Mouse (Mus musculus): ENCODE measurements around the gene Pin4. TPM values are rescaled to one million over a fixed set of nuclear protein-coding genes. Genes with fewer than 3 reads are reported as not detected.
"Not testable (repeated sequence)": the region's sequence is repeated elsewhere in the genome, so short reads cannot be mapped to it uniquely, and the experiment has no call there.

The Pin4 gene
- polyA plus RNA-seq, 1 experiment = 0.26 TPM

DNA sequence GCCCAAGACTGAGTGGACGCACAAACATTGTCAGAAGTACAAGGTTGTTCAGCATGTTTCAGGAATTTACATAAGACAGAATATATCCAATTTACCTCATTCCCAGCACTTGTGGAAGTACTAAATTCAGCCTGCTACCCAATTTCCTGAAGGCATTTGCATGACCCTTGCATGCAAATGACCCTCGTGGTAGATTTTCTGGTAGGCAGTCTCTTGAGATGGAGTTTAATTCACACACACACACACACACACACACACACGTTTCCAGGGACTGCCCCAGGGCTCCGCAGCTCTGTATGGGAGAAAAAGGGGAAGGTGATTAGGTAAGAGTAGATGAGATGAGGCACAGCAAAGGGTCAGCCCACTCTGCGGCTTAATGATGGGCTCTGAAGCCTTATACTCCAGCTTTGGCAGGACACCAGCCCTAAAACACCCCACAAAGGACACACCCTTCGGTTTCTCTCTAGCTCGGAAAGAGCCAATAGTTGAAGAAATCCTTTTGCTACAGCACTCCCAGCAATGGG lies 24.8 kb upstream of the Pin4 start:
- H3K36me3 ChIP-seq (ENCODE audit: control insufficient read depth, insufficient read depth, low read length) = no peaks in the 10 kb centered on the region
- TF ChIP-seq POLR2A (IDR thresholded peaks at IDR 0.05; ENCODE audit: low read depth, low read length) (no peak), CTCF (IDR thresholded peaks at IDR 0.05; ENCODE audit: extremely low read depth, insufficient read depth, insufficient read length, insufficient replicate concordance) (no peak)
- H3K27ac ChIP-seq (ENCODE audit: insufficient read depth, low read length) = no peak overlapping the region
- 53% methylated on average over 7 of the region's 7 CpGs for WGBS
- no peaks in the 10 kb centered on the region for H3K4me1 ChIP-seq (ENCODE audit: control insufficient read depth, insufficient read depth, insufficient read length)
- H3K27me3 ChIP-seq (ENCODE audit: control insufficient read depth, insufficient read depth, low read length) = no peaks in the 10 kb centered on the region
- DNase-seq (ENCODE audit: low read depth in 1 of 2, low spot score in 2 of 2) = peak in 1 of 2 experiments; percentile 4
- no peak overlapping the region for H3K4me3 ChIP-seq (ENCODE audit: extremely low read depth, insufficient read depth, insufficient read length)

- Histone ChIP-seq H3K36me3 (ENCODE audit: control insufficient read depth, insufficient read depth, low read length) (no peaks in the 10 kb centered on the region), H3K4me1 (ENCODE audit: control insufficient read depth, insufficient read depth, insufficient read length) (no peaks in the 10 kb centered on the region), H3K27ac (ENCODE audit: insufficient read depth, low read length) (no peak overlapping the region), H3K4me3 (ENCODE audit: extremely low read depth, insufficient read depth, insufficient read length) (no peak overlapping the region), H3K27me3 (ENCODE audit: control insufficient read depth, insufficient read depth, low read length) (no peaks in the 10 kb centered on the region)
- WGBS = 52% methylated on average over 7 of the region's 7 CpGs
- DNase-seq (ENCODE audit: low read depth in 1 of 2, low spot score in 2 of 2) = no peak
- TF ChIP-seq POLR2A (IDR thresholded peaks at IDR 0.05; ENCODE audit: low read depth, low read length) = no peak
- TF ChIP-seq CTCF (IDR thresholded peaks at IDR 0.05; ENCODE audit: extremely low read depth, insufficient read depth, insufficient read length, insufficient replicate concordance) = no peak
These were observed 17.4 kb upstream of the Pin4 start for GRCm38 (mm10) chrX:102101886-102102285.

DNA sequence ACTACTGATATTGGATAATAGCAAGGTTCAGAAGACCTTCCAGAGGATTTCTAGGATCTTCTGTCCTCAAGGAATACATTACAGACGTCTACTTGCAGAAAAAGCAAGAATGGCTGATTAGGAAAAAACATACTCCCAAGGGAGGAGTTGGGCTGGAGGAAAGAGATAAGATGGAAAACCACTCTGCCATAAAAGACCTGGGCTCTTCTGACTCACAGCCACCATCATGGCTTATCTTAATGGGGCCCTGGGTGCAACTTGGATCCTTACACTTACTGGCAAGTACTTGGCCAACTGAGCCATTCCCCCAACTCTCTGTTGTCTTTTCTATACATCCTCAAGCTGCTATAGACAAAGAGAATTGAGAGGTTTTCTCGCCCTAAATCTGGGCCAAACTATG lies 15.4 kb upstream of the Pin4 start:
- not testable (repeated sequence) for DNase-seq (ENCODE audit: low read depth in 1 of 2, low spot score in 2 of 2); H3K4me3 ChIP-seq (ENCODE audit: extremely low read depth, insufficient read depth, insufficient read length); H3K4me1 ChIP-seq (ENCODE audit: control insufficient read depth, insufficient read depth, insufficient read length); H3K27me3 ChIP-seq (ENCODE audit: control insufficient read depth, insufficient read depth, low read length); H3K27ac ChIP-seq (ENCODE audit: insufficient read depth, low read length); H3K36me3 ChIP-seq (ENCODE audit: control insufficient read depth, insufficient read depth, low read length)
- WGBS = 65% methylated on average over 2 of the region's 2 CpGs

DNA sequence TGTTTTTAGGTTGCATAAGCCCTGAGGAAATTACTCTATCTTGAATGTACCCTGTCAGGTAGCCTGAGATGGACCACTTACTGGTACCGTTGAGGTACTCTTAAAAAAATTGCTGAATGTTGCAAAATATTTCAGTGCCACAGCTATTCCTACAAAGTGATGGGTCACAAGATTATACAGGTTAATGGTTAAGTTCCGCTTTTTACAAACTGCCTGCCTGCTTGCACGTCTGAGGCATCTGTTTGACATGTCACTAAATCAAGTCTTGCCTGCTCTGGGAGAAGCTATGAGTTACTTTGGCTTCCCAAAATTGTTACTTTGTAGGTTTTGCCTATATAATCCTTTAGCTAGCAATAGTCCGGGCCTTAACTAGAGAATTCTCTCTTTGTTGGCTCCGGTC lies 9.9 kb upstream of the Pin4 start:
- not testable (repeated sequence) for DNase-seq (ENCODE audit: low read depth in 1 of 2, low spot score in 2 of 2); H3K36me3 ChIP-seq (ENCODE audit: control insufficient read depth, insufficient read depth, low read length); H3K27me3 ChIP-seq (ENCODE audit: control insufficient read depth, insufficient read depth, low read length); H3K4me3 ChIP-seq (ENCODE audit: extremely low read depth, insufficient read depth, insufficient read length); H3K27ac ChIP-seq (ENCODE audit: insufficient read depth, low read length); H3K4me1 ChIP-seq (ENCODE audit: control insufficient read depth, insufficient read depth, insufficient read length)
- 52% methylated on average over 5 of the region's 5 CpGs for WGBS

- no peak overlapping the region for H3K27ac ChIP-seq (ENCODE audit: insufficient read depth, low read length)
- H3K27me3 ChIP-seq (ENCODE audit: control insufficient read depth, insufficient read depth, low read length) = no peaks in the 10 kb centered on the region
These were observed 3.6 kb upstream of the Pin4 start for GRCm38 (mm10) chrX:102115676-102116075.

DNA sequence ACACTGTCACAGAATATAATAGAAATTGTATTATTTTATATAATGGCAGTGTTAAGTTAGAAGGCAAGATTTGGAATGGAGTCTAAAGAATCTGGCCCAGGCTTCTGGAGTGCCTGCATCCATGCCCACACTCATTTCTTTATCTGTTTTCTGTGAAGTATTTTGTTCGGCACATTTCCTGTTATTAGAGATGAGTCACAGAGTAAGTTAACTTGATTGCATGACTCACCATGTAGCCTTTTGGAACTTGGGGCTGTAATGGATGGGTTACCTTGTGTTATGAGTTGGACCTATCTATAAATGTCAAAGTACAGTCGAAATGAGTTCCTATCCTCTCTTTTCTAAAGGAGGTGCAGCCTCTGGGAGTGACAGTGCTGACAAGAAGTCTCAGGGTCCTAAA lies 2.1 kb downstream of the Pin4 start:
- H3K36me3 ChIP-seq (ENCODE audit: control insufficient read depth, insufficient read depth, low read length) = peaks cover 2% of the 10 kb centered on the region; the same call in 1 of the 2 replicates
- DNase-seq (ENCODE audit: low read depth in 1 of 2, low spot score in 2 of 2) = no peak
- TF ChIP-seq POLR2A (IDR thresholded peaks at IDR 0.05; ENCODE audit: low read depth, low read length) = no peak
- no peak for TF ChIP-seq CTCF (IDR thresholded peaks at IDR 0.05; ENCODE audit: extremely low read depth, insufficient read depth, insufficient read length, insufficient replicate concordance)
- H3K27ac ChIP-seq (ENCODE audit: insufficient read depth, low read length) = no peak overlapping the region
- no peak overlapping the region for H3K4me3 ChIP-seq (ENCODE audit: extremely low read depth, insufficient read depth, insufficient read length)
- H3K27me3 ChIP-seq (ENCODE audit: control insufficient read depth, insufficient read depth, low read length) = no peaks in the 10 kb centered on the region
- no peaks in the 10 kb centered on the region for H3K4me1 ChIP-seq (ENCODE audit: control insufficient read depth, insufficient read depth, insufficient read length)
- 77% methylated on average over 2 of the region's 2 CpGs for WGBS

More at GRCm38 (mm10) chrX:102115676-102116075, 3.6 kb upstream of the Pin4 start:
- DNase-seq (ENCODE audit: low read depth in 1 of 2, low spot score in 2 of 2) = no peak
- TF ChIP-seq POLR2A (IDR thresholded peaks at IDR 0.05; ENCODE audit: low read depth, low read length) = no peak
- Histone ChIP-seq H3K4me1 (ENCODE audit: control insufficient read depth, insufficient read depth, insufficient read length) (no peaks in the 10 kb centered on the region), H3K4me3 (ENCODE audit: extremely low read depth, insufficient read depth, insufficient read length) (no peak overlapping the region), H3K36me3 (ENCODE audit: control insufficient read depth, insufficient read depth, low read length) (no peaks in the 10 kb centered on the region)
- 35% methylated on average over 4 of the region's 4 CpGs for WGBS

DNA sequence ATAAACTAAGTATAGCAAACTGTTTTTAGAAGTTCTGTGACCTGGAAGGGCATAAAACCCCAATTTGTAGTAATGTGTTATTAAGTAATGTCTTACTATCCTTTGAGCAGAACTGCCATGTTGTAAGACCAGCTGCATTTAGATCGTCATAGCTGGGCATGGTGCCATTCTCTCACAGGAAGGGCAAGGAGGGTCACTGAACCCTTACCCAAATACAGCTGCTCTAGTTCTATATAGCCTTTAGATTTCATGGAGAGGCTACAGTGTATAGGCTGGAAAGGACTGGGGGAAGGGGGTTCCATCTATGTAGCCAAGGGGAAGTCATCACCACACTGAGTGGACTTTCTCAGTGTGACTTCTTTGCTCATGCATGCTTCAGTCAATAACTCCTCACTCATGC lies 21.9 kb downstream of the Pin4 start:
- Histone ChIP-seq H3K36me3 (ENCODE audit: control insufficient read depth, insufficient read depth, low read length) (no peaks in the 10 kb centered on the region; the same call in 1 of the 2 replicates), H3K27me3 (ENCODE audit: control insufficient read depth, insufficient read depth, low read length) (no peaks in the 10 kb centered on the region), H3K4me3 (ENCODE audit: extremely low read depth, insufficient read depth, insufficient read length) (no peak overlapping the region), H3K4me1 (ENCODE audit: control insufficient read depth, insufficient read depth, insufficient read length) (no peaks in the 10 kb centered on the region), H3K27ac (ENCODE audit: insufficient read depth, low read length) (no peak overlapping the region)
- DNase-seq (ENCODE audit: low read depth in 1 of 2, low spot score in 2 of 2) = no peak
- WGBS = 68% methylated on average over 1 of the region's 1 CpGs
- TF ChIP-seq CTCF (IDR thresholded peaks at IDR 0.05; ENCODE audit: extremely low read depth, insufficient read depth, insufficient read length, insufficient replicate concordance) (no peak), POLR2A (IDR thresholded peaks at IDR 0.05; ENCODE audit: low read depth, low read length) (no peak)

Measured in spleen, adult 2 months (tissue).